Mouse (Mus musculus) hindbrain, embryonic 15.5 days (tissue): ENCODE measurements around the gene Psmc1. TPM values are rescaled to one million over a fixed set of nuclear protein-coding genes. Genes with fewer than 3 reads are reported as not detected.

Experiments used
- ATAC-seq: fragments of 200-750 bp; cut with Nextera tagmentation; 2 replicates; pipeline ENCODE4 v1.8.0; 2017; ENCODE audit warnings: low read depth, moderate number of reproducible peaks, moderate TSS enrichment; ENCODE audit not compliant: low FRiP score
- H3K27ac ChIP-seq: fragments of 300-500 bp; sonication (generic); replicated peaks from 2 replicates; pipeline ENCODE4 v1.5.1; 2015; ENCODE audit warnings: mild to moderate bottlenecking, inconsistent platforms
- H3K27me3 ChIP-seq: fragments of 300-500 bp; sonication (generic); 2 replicates; pipeline ENCODE4 v1.6.1; 2015; ENCODE audit warnings: control low read depth, inconsistent platforms
- H3K36me3 ChIP-seq: fragments of 300-500 bp; sonication (generic); 2 replicates; pipeline ENCODE4 v1.6.1; 2015; ENCODE audit warnings: control low read depth, inconsistent platforms
- H3K4me1 ChIP-seq: fragments of 300-500 bp; sonication (generic); replicated peaks from 2 replicates; pipeline ENCODE4 v1.6.1; 2015; ENCODE audit warnings: control low read depth, inconsistent platforms
- H3K4me2 ChIP-seq: fragments of 300-500 bp; sonication (generic); 2 replicates; pipeline ENCODE4 v1.6.1; 2015; ENCODE audit warnings: moderate library complexity, mild to moderate bottlenecking, inconsistent platforms
- H3K4me3 ChIP-seq: fragments of 300-500 bp; sonication (generic); 2 replicates; pipeline ENCODE4 v1.5.1; 2015; ENCODE audit warnings: mild to moderate bottlenecking, inconsistent platforms
- H3K9ac ChIP-seq: fragments of 300-500 bp; sonication (generic); 2 replicates; pipeline ENCODE4 v1.6.1; 2015; ENCODE audit warnings: inconsistent platforms
- H3K9me3 ChIP-seq: fragments of 300-500 bp; sonication (generic); 2 replicates; pipeline ENCODE4 v1.6.1; 2016; ENCODE audit warnings: control low read depth, inconsistent platforms
- WGBS: fragments of 180-500 bp; shearing (Covaris S2); methylation state at CpG from one replicate; pipeline ENCODE4 v1.1.7; 2015; 5-methylcytosine and 5-hydroxymethylcytosine counted together
- polyA plus RNA-seq: library from polyadenylated mRNA; unstranded; fragments of >200 nt; fragmentation: Nextera tagmentation; extraction: Ambion mirVana; gene quantifications from 2 replicates; pipeline ENCODE4 v1.2.1, GENCODE M21; 2015

The Psmc1 gene
- polyA plus RNA-seq, result 263 and 274 TPM in 2 replicates

GRCm38 (mm10) chr12:100109986-100110696, at the start of gene Psmc1:
TSS of gene Psmc1 (plus strand) at chr12:100110154.
- Histone ChIP-seq H3K4me1 (peaks cover 20% of the 10 kb centered on the region), H3K9ac (peak within 1 kb of the TSS; percentile 92), H3K27me3 (no peaks in the 10 kb centered on the region), H3K4me3 (peak within 1 kb of the TSS; percentile 89), H3K9me3 (no peaks in the 10 kb centered on the region), H3K4me2 (peak within 1 kb of the TSS; percentile 82), H3K36me3 (peaks cover 24% of the 10 kb centered on the region), H3K27ac (peak within 1 kb of the TSS; percentile 92)
- ATAC-seq, result peak; percentile 85
- under 1% methylated on average over 58 of the region's 58 CpGs for WGBS

GRCm38 (mm10) chr12:100061071-100061470, 48.9 kb upstream of the Psmc1 start:
- Histone ChIP-seq H3K4me3 (no peak overlapping the region), H3K9me3 (no peaks in the 10 kb centered on the region), H3K36me3 (no peaks in the 10 kb centered on the region), H3K4me2 (no peak overlapping the region), H3K4me1 (no peaks in the 10 kb centered on the region), H3K27ac (no peak overlapping the region), H3K9ac (no peak overlapping the region), H3K27me3 (no peaks in the 10 kb centered on the region)
- ATAC-seq, result no peak
- WGBS, result 87% methylated on average over 10 of the region's 10 CpGs

GRCm38 (mm10) chr12:100061826-100062225, 48.1 kb upstream of the Psmc1 start:
- H3K4me2 ChIP-seq, result no peak overlapping the region
- no peaks in the 10 kb centered on the region for H3K36me3 ChIP-seq
- H3K4me1 ChIP-seq, result no peaks in the 10 kb centered on the region
- no peak overlapping the region for H3K4me3 ChIP-seq
- no peak overlapping the region for H3K27ac ChIP-seq
- H3K9ac ChIP-seq, result no peak overlapping the region
- H3K27me3 ChIP-seq, result no peaks in the 10 kb centered on the region
- ATAC-seq, result no peak
- H3K9me3 ChIP-seq, result no peaks in the 10 kb centered on the region

GRCm38 (mm10) chr12:100062584-100062983, 47.4 kb upstream of the Psmc1 start:
- Histone ChIP-seq H3K27me3 (no peaks in the 10 kb centered on the region), H3K36me3 (no peaks in the 10 kb centered on the region), H3K9ac (no peak overlapping the region), H3K4me1 (no peaks in the 10 kb centered on the region), H3K4me3 (no peak overlapping the region), H3K4me2 (no peak overlapping the region), H3K9me3 (no peaks in the 10 kb centered on the region), H3K27ac (no peak overlapping the region)
- WGBS, result 81% methylated on average over 3 of the region's 3 CpGs
- ATAC-seq, result no peak

- Histone ChIP-seq H3K9me3 (no peaks in the 10 kb centered on the region), H3K4me3 (no peak overlapping the region), H3K9ac (no peak overlapping the region), H3K27ac (no peak overlapping the region), H3K36me3 (no peaks in the 10 kb centered on the region), H3K27me3 (no peaks in the 10 kb centered on the region), H3K4me1 (no peaks in the 10 kb centered on the region), H3K4me2 (no peak overlapping the region)
- 64% methylated on average over 3 of the region's 3 CpGs for WGBS
- no peak for ATAC-seq
Observed at GRCm38 (mm10) chr12:100065109-100065508, 44.8 kb upstream of the Psmc1 start.

- Histone ChIP-seq H3K36me3 (no peaks in the 10 kb centered on the region), H3K4me3 (no peak overlapping the region), H3K27ac (no peak overlapping the region), H3K9me3 (no peaks in the 10 kb centered on the region), H3K4me2 (no peak overlapping the region), H3K27me3 (no peaks in the 10 kb centered on the region), H3K4me1 (no peaks in the 10 kb centered on the region), H3K9ac (no peak overlapping the region)
- WGBS, result 95% methylated on average over 5 of the region's 5 CpGs
- ATAC-seq, result no peak
Observed at GRCm38 (mm10) chr12:100067477-100067876, 42.5 kb upstream of the Psmc1 start.

GRCm38 (mm10) chr12:100073201-100073672, 36.7 kb upstream of the Psmc1 start:
- 59% methylated on average over 4 of the region's 4 CpGs for WGBS
- no peaks in the 10 kb centered on the region for H3K9me3 ChIP-seq
- no peak overlapping the region for H3K4me3 ChIP-seq
- no peak for ATAC-seq
- H3K27ac ChIP-seq, result no peak overlapping the region
- H3K4me1 ChIP-seq, result no peaks in the 10 kb centered on the region
- no peak overlapping the region for H3K9ac ChIP-seq
- H3K4me2 ChIP-seq, result no peak overlapping the region
- H3K27me3 ChIP-seq, result no peaks in the 10 kb centered on the region
- no peaks in the 10 kb centered on the region for H3K36me3 ChIP-seq

- Histone ChIP-seq H3K27me3 (no peaks in the 10 kb centered on the region), H3K4me1 (no peaks in the 10 kb centered on the region), H3K9ac (no peak overlapping the region), H3K27ac (no peak overlapping the region), H3K9me3 (no peaks in the 10 kb centered on the region), H3K36me3 (no peaks in the 10 kb centered on the region), H3K4me3 (no peak overlapping the region), H3K4me2 (no peak overlapping the region)
- 49% methylated on average over 4 of the region's 4 CpGs for WGBS
- ATAC-seq, result no peak
Observed at GRCm38 (mm10) chr12:100075715-100076114, 34.2 kb upstream of the Psmc1 start.

GRCm38 (mm10) chr12:100079636-100080286, 30.2 kb upstream of the Psmc1 start:
- no peak for ATAC-seq
- Histone ChIP-seq H3K9me3 (no peaks in the 10 kb centered on the region), H3K9ac (no peak overlapping the region), H3K36me3 (no peaks in the 10 kb centered on the region), H3K4me3 (no peak overlapping the region), H3K4me2 (no peak overlapping the region), H3K27ac (no peak overlapping the region), H3K27me3 (no peaks in the 10 kb centered on the region), H3K4me1 (no peaks in the 10 kb centered on the region)
- WGBS, result 86% methylated on average over 8 of the region's 8 CpGs

GRCm38 (mm10) chr12:100088026-100088425, 21.9 kb upstream of the Psmc1 start:
- Histone ChIP-seq H3K4me2 (no peak overlapping the region), H3K27ac (no peak overlapping the region), H3K4me1 (no peaks in the 10 kb centered on the region), H3K36me3 (no peaks in the 10 kb centered on the region), H3K9ac (no peak overlapping the region), H3K27me3 (no peaks in the 10 kb centered on the region), H3K4me3 (no peak overlapping the region), H3K9me3 (no peaks in the 10 kb centered on the region)
- no peak for ATAC-seq
- 85% methylated on average over 3 of the region's 3 CpGs for WGBS

GRCm38 (mm10) chr12:100089265-100089664, 20.7 kb upstream of the Psmc1 start:
- Histone ChIP-seq H3K36me3 (no peaks in the 10 kb centered on the region), H3K27me3 (no peaks in the 10 kb centered on the region), H3K4me1 (no peaks in the 10 kb centered on the region), H3K4me2 (no peak overlapping the region), H3K9me3 (no peaks in the 10 kb centered on the region), H3K4me3 (no peak overlapping the region), H3K9ac (no peak overlapping the region), H3K27ac (no peak overlapping the region)
- 90% methylated on average over 5 of the region's 5 CpGs for WGBS
- ATAC-seq, result no peak

GRCm38 (mm10) chr12:100090750-100091149, 19.2 kb upstream of the Psmc1 start:
- H3K9ac ChIP-seq, result no peak overlapping the region
- 92% methylated on average over 4 of the region's 4 CpGs for WGBS
- H3K27me3 ChIP-seq, result no peaks in the 10 kb centered on the region
- H3K4me3 ChIP-seq, result no peak overlapping the region
- no peaks in the 10 kb centered on the region for H3K4me1 ChIP-seq
- H3K27ac ChIP-seq, result no peak overlapping the region
- no peak for ATAC-seq
- no peak overlapping the region for H3K4me2 ChIP-seq
- H3K36me3 ChIP-seq, result no peaks in the 10 kb centered on the region
- H3K9me3 ChIP-seq, result no peaks in the 10 kb centered on the region
